Mouse (Mus musculus) brain, embryonic 14.5 days (tissue): ENCODE data around the gene Pdcd1lg2.

Source experiments
- CTCF ChIP-seq: fragments of 200-500 bp; IDR thresholded peaks from 2 replicates; pipeline ENCODE4 v1.5.1; 2012; ENCODE audit warnings: inconsistent platforms, mild to moderate bottlenecking, moderate library complexity, borderline replicate concordance; ENCODE audit not compliant: insufficient read depth, insufficient read length; ENCODE audit errors: extremely low read depth
- POLR2A ChIP-seq: fragments of 200-500 bp; IDR thresholded peaks from 2 replicates; pipeline ENCODE4 v1.6.1; 2012; ENCODE audit warnings: mild to moderate bottlenecking, inconsistent platforms, borderline replicate concordance; ENCODE audit not compliant: poor library complexity, insufficient read depth, insufficient read length, severe bottlenecking; ENCODE audit errors: extremely low read depth

DNA sequence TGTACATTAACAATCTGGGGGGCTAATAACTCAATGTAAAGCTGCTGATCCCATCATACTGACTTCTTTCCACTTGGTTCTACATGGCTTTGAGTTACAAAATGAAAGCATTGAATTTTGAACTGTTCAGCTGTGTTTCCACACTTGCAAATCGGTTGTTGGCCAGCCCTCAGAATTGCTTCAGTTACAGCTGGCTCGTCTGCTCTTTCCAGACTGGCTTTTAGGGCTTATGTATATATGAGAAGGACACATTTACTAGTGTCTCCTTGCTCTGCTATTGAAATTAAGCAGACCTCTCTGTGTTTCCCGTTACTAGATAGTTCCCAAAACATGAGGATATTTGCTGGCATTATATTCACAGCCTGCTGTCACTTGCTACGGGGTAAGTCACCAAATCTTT is 38.6 kb upstream of the Pdcd1lg2 start:
- TF ChIP-seq POLR2A (no peak), CTCF (no peak)
